Mouse (Mus musculus) thymus, postnatal 0 days (tissue): ENCODE measurements around the gene Cops7a. TPM values are rescaled to one million over a fixed set of nuclear protein-coding genes. Genes with fewer than 3 reads are reported as not detected.
A peak's percentile ranks its signal among the peaks of the same experiment; 100 is the strongest.

ENCODE experiments used
- DNase-seq: peaks from one replicate; pipeline ENCODE4 v3.0.0-alpha.2; 2015; ENCODE audit warnings: low spot score
- polyA plus RNA-seq: library from polyadenylated mRNA; unstranded; fragments of >200 nt; fragmentation: Nextera tagmentation; extraction: Ambion mirVana; gene quantifications from 2 replicates; pipeline ENCODE4 v1.2.1, GENCODE M21; 2015

Gene Cops7a
- polyA plus RNA-seq = 86.0 and 95.5 TPM in 2 replicates

DNA sequence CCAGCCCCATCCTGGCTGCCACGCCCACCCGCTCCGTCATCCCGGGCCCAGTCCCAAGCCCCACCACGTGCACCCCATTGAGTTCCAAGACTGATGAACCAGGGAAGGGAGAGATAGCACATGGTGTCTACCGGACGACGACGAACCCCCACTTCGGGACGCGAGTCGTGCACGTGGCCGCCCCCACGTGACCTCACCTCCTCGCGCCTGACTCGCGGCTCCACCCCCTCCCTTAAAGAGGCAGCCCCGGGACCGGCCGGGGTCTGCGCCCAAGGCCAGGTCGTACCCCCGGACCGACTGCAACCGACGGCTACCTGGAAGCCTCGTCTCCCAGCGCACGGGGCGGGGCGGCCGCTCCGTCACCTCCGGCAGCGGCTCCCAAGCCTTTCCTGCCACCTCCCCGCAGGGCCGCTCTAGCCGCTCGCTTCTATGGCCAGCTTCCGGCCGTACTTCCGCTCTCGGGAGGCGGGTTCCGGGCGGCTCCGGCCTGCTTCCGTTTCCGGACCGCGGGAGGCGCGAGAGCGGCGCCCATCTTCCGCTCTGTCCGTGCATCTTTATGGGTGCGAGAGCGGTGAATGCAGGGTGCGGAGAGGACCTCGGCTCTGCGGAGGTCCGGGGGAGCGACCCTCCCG, at the start of gene Cops7a:
Cops7a (minus strand) TSS at position 451 of the 632 bp plus-strand sequence.
- DNase-seq = peak; percentile 96

DNA sequence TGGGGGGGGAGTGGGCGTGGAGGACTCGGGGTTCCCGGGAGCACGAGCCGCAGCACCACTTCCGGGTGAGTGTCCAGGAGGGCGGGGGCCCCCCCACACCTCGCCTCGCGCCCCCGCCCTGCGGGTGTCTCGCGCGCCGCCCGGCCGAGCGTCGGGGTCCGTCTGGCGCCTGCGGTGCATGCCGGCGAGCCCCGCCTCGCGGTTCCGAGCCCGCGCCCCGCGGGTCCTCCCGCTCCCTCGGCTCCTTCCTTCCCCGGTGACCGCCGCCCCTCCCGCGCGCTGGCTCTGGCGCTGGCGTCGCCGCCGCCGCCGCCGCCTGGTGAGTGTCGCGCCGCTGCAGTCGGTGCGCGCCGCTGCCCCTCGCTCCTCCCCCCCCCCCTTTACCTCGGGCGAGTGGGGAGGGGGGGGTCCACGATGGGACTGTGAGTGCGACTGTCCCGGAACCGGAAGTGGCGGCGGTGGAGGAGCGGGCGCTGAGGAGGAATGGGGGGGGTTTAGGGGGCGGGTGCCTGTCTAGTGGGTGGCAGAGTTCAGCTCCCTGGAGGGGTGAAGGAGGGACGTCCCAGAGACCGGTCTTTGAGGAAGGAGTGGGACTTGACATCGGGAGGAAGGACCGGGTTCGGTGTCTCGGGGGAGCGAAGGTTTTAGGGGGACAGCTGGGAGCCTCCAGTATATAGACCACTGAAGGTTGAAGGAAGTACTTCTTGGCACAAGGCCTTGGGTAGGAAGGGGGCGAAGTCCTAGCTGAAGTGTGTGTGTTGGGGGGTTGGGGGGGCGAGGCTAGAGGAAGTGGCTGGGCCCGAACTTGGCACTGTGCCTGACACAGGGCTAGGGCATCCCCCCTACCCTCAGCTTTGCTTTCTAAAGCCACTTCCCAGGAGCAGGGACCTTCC, 44.1 kb upstream of the Cops7a start:
- DNase-seq = peak; percentile 89

DNA sequence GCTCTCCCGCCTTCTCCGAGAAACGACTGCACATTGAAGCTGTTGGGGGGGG, 43.6 kb upstream of the Cops7a start, which contains the start of gene Zfp384:
Zfp384 (plus strand) TSS at position 17 of the 52 bp plus-strand sequence.
- DNase-seq = no peak

DNA sequence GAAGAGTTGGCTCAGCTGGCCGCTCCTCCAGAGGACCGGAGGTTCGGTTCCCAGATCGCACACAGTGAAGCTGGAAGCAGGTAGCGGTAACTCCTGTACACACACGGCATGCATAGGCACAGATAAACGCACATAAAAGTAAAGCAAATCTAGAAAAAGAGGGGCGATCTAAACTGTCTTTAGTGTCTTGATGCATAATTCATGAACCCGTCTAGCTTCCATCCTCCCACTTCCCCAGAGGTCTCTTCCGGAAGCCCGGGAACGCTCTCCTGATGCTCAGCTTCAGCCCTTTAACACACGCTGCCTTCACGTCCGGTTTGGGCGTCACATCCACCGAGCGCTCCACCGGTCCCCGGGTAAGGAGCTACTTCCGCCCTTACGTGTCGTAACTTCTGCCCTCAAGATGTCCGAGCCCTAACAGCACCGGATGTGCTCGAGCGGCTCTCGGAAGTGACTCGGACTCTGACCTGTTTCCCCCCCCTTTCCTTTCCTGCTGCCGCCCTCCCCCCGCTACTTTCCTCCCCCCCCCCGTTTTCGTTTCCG, 43.3 kb upstream of the Cops7a start:
- DNase-seq = peak; percentile 98

DNA sequence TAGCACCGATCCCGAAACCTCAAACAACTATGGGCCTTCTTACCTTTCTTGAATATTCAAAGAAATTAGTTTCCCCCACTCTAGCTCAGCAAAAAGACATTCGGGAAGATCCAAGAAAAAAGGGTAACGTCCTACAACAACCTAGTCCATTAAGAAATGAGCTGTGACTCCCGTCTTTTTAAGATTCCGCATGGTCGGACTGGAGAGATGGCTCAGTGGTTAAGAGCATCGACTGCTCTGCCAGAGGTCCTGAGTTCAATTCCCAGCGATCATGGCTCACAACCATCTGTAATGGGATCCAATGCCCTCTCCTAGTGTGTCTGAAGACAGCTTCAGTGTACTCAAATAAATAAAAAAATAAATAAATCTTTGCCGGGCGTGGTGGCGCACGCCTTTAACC, 42.7 kb upstream of the Cops7a start:
- no peak for DNase-seq

DNA sequence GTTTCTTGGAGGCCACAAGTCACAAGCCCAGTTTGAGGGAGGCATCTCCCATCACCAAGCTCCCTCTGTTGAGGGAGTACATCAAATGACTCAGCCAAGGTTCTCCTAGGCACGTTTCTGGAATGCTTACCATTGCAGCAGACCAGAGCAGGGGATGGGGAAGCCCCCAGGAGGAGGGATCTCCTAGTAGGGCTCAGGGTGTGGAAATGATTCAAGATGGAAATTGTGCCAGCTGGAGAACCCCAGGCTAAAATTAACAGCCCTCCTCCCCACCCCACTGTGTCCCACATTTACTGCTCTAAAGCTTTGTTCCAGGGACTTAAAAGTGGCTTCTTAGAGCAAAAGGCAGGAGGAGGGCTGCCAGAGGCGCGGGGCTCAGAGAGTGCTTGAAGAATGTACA, 39.7 kb upstream of the Cops7a start:
- DNase-seq = no peak

DNA sequence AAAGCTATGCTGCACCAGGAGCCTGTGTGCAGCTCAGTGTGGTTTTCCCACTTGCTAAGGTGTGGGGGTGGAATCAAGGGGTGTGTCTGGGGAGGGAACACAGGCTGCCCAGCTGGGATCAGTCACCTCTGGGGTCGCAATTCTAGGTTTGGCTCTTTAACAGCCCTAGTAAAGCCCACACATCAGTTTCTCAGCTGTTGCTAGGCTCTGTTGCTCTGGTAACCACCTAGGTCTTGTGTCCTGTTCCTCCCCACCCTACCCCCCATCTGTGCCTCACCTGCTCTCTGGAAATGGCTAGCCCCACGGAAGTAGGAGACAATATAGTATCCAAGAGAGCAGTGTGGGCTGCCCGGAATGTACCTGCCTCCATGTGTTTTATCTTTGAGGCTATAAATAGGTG, 38.4 kb upstream of the Cops7a start:
- no peak for DNase-seq

DNA sequence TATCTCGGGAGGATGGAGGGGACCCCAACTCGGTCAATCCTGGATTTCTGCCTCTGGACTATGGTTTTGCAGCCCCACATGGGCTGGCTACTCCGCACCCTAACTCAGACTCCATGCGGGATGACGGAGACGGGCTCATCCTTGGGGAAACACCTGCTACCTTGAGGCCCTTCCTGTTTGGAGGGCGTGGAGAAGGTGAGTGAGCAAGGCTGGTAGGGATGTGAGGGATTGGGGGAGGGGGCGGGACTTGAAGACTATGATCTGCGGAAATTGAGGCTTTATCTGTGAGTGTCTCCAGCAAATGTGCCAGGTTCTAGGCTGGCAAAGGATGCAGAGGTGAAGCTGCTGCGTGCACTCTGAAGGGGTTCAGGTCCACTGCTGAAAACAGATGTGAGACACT, 34.2 kb upstream of the Cops7a start:
- no peak for DNase-seq

DNA sequence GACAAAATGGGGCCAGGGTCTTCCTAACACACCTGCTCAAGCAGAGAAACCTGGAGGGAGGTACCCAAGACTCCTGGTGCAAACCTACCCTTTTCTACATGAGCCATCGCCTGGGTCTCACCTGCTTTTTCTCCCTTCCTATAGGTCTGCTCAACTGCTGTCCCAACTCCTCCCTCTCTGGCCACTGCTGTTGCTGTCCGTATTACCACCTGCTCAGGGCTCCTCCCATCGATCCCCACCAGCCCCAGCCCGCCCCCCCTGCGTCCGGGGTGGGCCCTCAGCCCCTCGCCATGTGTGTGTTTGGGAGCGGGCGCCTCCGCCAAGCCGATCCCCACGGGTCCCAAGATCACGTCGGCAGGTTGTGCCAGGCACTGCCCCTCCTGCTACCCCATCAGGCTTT, 33.8 kb upstream of the Cops7a start:
- DNase-seq = no peak

DNA sequence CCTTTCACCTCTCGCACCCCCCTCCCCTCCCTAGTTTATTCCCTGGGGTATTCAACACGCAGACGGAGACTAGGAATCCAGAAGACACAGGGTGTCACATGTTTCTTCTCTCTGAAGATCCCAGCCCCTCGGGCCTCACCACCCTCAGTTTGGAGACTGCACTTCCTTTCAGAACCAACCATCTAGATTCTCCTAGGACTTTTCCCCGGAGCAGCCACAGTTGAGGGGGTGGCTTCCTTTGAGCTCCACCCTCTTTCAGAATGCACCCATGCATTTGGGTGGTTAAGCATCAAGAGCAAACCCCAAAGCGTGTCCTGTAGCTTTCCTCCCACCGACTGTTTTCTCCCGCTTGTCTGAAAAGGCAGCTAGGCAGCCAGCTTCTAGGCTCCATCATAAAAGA, 32.7 kb upstream of the Cops7a start:
- DNase-seq = no peak

DNA sequence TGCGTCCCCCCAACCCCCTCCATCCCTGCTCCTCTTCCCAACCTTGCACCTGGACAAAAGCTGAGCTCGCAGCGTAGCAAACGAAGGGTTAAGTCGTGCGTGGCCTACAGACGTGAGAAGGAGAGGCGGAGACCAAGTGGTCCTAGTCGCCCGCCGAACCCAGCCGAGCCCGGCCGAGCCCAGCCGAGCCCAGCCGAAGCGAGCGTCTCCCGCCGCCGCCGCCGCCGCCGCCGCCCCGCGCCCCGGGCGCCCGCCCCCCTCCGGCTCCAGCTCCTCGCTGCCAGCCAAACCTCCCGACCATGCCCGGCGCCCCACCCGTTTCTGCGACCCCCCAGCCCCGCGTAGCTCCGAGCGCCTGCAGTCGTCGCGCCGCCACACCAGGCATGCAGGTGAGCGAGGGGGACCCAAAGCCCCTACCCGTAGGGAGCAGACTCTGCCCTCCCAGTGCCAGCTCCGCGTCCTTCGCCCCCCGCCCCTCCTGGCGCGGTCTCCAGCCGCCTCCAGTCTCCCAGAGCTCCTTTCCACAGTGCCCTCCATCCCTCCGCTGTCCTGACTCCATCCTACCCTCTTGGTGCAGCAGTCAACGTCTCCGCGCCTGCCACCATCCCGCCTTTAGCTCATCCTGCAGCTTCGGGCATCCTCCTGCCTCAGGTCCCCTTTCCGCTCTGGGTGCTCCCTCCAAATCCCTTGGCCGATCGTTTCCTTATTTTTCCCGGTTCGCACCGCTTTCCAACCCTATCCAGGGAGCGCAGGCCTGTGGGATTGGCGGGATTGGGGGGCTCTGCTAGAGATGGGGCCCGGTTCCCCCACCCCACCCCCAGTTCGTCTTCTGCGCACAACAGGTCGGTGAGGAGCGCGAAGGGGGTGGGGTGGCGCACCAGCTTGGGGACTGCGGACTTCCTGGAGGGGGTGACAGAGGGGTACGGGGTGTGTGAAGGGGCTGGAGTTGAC, 31.5 kb upstream of the Cops7a start, which contains the start of gene Pianp:
Pianp (plus strand) TSS at position 144 of the 951 bp plus-strand sequence.
- DNase-seq = peak; percentile 71

DNA sequence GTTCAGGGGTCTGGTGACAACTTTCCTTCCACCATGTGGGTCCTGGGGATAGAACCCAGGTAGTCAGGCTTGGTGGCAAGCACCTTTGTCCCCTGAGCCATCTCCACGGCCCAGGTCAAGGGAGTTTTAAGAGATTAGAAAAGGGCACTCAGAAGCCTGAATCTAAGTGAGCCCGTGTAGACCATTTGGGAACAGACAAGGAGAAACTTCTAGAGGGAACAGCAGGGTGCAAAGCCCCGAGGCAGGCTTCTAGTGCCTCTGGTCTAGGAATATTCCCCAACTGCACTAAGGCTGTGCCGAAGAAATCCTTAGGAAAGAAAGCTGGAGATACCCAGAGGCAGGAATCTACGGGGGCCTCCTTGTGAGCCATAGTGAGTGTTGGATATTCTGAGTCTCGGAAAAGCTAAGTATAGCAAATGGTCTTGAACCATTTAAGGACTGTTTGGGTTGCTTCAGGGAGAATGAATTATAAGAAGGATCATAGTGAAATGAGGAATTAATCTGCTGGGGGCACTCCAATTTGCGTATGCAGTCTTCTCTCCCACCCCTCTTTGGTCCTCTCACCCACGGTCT, 30.6 kb upstream of the Cops7a start:
- DNase-seq = no peak

DNA sequence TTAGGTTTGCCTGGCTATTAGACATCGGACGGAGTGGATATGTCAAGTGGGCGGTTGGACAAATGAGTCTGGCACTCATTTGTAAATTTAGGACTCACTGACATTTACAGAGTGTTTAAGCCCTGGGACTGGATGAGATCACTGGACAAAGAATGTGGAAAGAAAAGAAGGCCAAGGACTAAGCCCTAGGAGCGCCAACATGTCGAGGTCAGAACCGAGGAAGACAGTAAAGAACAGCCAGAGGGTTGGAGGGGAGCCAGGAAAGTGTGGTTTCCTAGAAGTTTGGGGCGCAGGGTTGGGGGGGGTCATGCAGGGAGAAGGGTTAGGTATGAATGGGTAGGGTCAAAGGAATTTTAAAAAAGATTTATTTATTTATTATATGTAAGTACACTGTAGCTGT, 29.9 kb upstream of the Cops7a start:
- DNase-seq = no peak

DNA sequence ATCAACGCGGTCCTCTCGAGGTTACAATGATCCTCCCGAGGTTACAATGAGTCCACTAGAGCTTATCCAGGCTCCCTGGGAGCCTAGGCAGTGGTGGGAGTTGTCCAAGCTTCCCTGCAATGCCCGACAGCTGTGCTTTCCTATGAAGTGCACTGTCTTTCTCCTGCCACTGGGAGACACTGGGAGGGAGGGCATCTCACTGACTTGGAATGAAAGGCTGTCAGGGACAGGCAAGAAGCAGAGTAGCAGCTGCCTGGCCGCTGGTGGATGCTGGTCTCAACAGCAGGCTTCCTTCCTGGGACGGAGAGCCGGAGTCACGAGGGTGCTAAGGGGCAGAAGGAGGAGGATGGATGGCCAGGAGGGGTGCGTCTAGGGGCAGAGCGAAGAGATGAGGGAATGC, 28.5 kb upstream of the Cops7a start:
- DNase-seq = no peak

DNA sequence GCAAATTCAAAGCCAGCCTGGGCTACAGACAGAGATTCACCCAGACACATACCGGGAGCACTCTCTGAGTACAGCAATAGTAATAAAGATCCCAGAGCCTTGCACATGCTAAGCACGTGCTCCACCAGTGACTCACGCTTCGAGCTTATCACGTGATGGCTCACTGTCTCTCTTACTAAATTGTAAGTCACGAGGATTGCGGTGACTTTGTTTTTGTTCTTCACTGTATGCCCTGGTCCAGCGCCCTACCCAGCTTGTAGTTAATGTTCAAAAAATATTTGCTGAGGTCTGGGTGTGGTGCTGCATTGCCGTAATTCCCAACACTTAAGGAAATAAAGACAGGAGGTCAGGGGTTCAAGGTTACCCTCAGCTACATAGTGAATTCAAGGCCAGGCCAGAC, 28.0 kb upstream of the Cops7a start:
- DNase-seq = no peak

DNA sequence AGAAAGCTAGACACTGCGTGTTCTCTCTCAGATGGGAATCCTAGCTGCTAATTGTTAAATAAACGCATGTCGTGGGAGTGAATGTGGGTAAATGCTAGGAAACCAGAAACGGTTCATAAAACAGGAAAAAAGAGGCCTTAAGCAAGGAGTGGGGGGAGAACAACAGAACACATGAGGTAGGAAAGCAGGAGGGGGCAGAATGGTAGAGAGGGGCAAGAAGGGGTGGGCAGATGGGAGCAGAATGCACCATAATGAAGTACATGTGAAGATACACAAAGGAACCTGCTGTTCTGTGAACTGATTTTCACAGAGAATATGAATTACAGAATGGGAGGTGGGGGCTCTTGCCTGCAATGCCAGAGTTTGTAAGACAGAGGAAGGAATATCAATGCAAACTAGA, 26.9 kb upstream of the Cops7a start:
- no peak for DNase-seq

DNA sequence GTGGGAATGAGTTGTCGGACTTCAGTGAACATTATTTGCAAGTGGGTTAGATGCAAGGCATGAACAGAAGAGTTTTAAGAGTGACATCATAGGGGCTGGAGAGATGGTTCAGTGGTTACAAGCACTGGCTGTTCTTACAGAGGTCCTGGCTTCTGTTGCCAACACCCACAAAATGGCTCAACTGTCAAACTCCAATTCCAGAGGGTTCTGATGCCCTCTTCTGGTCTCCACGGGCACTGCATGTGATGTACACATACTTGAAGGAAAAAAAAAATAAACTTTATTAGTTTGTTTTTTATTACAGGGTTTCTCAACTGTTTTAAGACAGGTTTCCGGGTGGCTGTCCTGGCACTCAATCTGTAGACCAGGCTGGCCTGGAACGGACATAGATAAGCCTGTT, 2.4 kb upstream of the Cops7a start:
- DNase-seq = peak; percentile 49

DNA sequence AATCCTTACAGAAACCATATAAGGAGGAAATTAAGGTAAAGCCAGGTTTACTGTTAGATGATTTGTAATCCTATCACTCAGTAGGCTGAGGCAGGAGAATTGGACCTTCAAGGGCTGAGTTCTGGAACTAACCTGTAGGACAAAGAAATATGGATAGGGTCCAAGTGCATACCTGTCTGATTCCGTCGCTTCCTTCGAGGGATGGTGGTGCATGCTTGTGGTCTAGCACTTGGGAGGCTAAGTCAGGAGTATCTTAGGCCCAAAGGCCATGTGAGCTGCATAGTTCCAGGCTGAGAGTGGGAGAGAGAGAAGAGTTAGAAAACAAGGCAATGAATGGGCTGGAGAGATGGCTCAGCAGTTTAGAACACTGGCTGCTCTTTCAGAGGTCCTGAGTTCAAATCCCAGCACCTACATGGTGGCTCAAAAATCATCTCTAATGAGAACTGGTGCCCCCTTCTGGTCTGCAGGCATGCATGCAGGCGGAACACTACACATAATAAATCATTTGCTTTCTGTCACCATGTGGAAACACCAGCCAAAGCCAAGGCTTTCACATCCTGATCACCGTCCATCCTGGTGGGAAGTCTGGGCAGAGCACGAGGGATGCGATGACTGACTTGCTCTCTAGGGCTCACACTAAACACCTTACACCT, 1.3 kb upstream of the Cops7a start:
- DNase-seq = peak; percentile 24

DNA sequence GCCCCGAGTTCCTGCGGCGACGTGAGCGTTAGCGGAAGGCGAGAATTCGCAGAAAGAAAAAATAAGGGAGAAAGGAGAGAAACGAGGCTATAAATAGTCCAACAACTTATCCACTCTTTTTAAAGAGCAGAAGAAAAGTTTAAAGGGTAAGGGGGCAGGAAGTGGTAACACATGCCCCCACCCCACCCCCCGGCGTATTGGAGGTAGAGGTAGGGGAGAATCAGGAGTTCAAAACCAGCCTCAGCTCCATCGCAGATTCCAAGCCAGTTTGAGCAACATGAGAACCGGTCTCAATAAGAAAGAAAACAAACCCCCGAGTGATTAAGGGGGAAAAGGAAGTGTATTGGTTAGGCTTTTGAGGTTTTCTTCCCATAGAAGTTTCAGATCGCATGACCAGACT, 409 bp upstream of the Cops7a start:
- peak; percentile 49 for DNase-seq

DNA sequence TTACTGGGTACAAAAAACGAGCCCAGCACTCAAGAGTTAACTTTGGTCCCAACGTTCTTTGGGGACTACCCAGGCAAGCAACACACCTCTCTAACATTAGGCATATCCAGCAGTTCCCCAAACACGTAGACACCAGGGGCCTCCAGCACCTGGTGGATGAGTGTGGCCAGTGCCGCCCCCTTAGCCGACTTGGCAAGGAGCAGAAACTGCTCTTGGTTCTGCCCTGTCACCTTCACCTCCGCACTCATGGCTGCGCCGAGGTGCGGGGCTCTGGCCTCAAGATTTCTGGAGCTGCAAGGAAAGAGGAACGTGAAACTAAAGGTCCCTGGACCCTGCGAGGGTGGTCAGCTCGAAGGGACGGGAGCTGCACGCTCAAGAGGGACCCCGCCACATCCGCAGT, 700 bp downstream of the Cops7a start:
- DNase-seq = peak; percentile 4

DNA sequence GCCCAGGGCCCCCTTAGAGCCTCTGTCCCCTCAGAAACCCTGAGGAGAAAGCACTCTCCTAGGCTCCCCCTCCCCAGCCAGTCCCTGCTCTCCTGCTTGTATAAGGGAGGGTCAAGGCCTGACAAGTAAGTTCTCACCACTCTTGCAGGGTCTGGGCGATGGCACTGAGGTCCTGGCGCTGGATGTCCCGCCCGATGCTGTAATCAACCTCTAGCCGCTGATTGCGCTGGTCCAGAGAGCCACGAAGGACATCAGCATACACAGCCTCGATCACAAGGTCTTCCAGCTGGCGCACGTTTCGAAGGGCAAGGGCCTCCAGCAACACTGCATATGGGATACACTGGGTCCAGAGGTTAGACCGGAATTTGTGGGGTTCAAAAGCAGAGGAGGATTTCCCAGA, 4.3 kb downstream of the Cops7a start:
- DNase-seq = no peak
